Mouse (Mus musculus) small intestine, adult 2 months (tissue): ENCODE data around the gene Usp24.

Source experiments
- CTCF ChIP-seq: fragments of 200-500 bp; IDR thresholded peaks from 2 replicates; pipeline ENCODE4 v1.5.1; 2012; ENCODE audit warnings: low read depth, mild to moderate bottlenecking, control low read depth, inconsistent platforms, low read length, moderate library complexity, mixed read lengths; ENCODE audit not compliant: insufficient replicate concordance, insufficient read length; ENCODE audit errors: extremely low read depth
- POLR2A ChIP-seq: fragments of 200-500 bp; IDR thresholded peaks from 2 replicates; pipeline ENCODE4 v1.6.1; 2012; ENCODE audit warnings: low read depth, mild to moderate bottlenecking, control low read depth, inconsistent platforms, low read length, moderate library complexity

DNA sequence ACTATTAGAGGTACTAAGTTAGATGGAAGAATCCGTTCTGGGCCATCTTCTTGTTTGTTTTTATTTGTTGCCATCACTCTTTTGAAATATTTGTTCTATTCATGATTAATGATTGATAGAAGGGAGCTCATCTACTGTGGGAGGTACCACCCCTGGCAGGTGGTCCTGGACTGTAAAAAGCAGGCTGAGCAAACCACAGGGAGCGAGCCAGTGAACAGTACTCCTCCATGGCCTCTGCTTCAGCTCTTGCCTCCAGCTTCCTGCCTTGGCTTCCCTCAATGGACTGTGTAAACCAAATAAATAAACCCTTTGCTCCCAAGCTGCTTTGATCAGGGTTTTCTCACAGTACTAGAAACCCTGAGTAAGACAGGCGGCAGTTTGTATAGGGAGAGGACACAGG lies 17.1 kb downstream of the Usp24 start:
- TF ChIP-seq CTCF, result no peak
- TF ChIP-seq POLR2A, result no peak
